Mouse (Mus musculus) kidney, adult 9 months (tissue): ENCODE data around the gene Mcm2.

Experiments used
- DNase-seq: peaks from one replicate; pipeline ENCODE4 v3.0.0; 2022

The Mcm2 gene

GRCm38 (mm10) chr6:88925640-88926205, 27.1 kb upstream of the Mcm2 start:
- DNase-seq, result no peak

- peak; percentile 89 for DNase-seq
Measured at GRCm38 (mm10) chr6:88924502-88925275, 26.1 kb upstream of the Mcm2 start.

- no peak for DNase-seq
Measured at GRCm38 (mm10) chr6:88918802-88919201, 20.2 kb upstream of the Mcm2 start.

- DNase-seq, result peak; percentile 64
Measured at GRCm38 (mm10) chr6:88916153-88916552, 17.6 kb upstream of the Mcm2 start.

- DNase-seq, result no peak
Measured at GRCm38 (mm10) chr6:88915510-88915909, 16.9 kb upstream of the Mcm2 start.

GRCm38 (mm10) chr6:88914799-88915198, 16.2 kb upstream of the Mcm2 start:
- no peak for DNase-seq

GRCm38 (mm10) chr6:88913440-88913839, 14.9 kb upstream of the Mcm2 start:
- DNase-seq, result no peak

GRCm38 (mm10) chr6:88913022-88913421, 14.4 kb upstream of the Mcm2 start:
- DNase-seq, result no peak

- DNase-seq, result no peak
Measured at GRCm38 (mm10) chr6:88909151-88909550, 10.6 kb upstream of the Mcm2 start.

- peak; percentile 82 for DNase-seq
Measured at GRCm38 (mm10) chr6:88906369-88907108, 8.0 kb upstream of the Mcm2 start.

- no peak for DNase-seq
Measured at GRCm38 (mm10) chr6:88905042-88905441, 6.5 kb upstream of the Mcm2 start.

- no peak for DNase-seq
Measured at GRCm38 (mm10) chr6:88904456-88904974, 5.9 kb upstream of the Mcm2 start.

- no peak for DNase-seq
Measured at GRCm38 (mm10) chr6:88903708-88904107, 5.1 kb upstream of the Mcm2 start.

GRCm38 (mm10) chr6:88901947-88902820, 3.6 kb upstream of the Mcm2 start, which contains the start of gene Tpra1:
TSS of gene Tpra1 (plus strand) at chr6:88902251.
- peak; percentile 98 for DNase-seq

GRCm38 (mm10) chr6:88901471-88901870, 2.9 kb upstream of the Mcm2 start:
- no peak for DNase-seq

GRCm38 (mm10) chr6:88899628-88900027, 1.0 kb upstream of the Mcm2 start:
- no peak for DNase-seq

GRCm38 (mm10) chr6:88899086-88899485, 506 bp upstream of the Mcm2 start:
- no peak for DNase-seq

- no peak for DNase-seq
Measured at GRCm38 (mm10) chr6:88897246-88897645, 1.3 kb downstream of the Mcm2 start.

GRCm38 (mm10) chr6:88895943-88896342, 2.6 kb downstream of the Mcm2 start:
- DNase-seq, result no peak

- peak; percentile 57 for DNase-seq
Measured at GRCm38 (mm10) chr6:88893559-88893958, 5.0 kb downstream of the Mcm2 start.

GRCm38 (mm10) chr6:88890832-88891231, 7.7 kb downstream of the Mcm2 start:
- no peak for DNase-seq

GRCm38 (mm10) chr6:88889410-88890042, 9.1 kb downstream of the Mcm2 start:
- DNase-seq, result no peak
